Mouse (Mus musculus) erythroblast, embryonic 14.5 days (primary cell): ENCODE data around the gene Sox5.

ENCODE experiments used
- GATA1 ChIP-seq: IDR thresholded peaks from 2 replicates; pipeline ENCODE4 v1.6.1; 2012; ENCODE audit warnings: low read length, inconsistent platforms, mixed read lengths
- TAL1 ChIP-seq: IDR thresholded peaks from 3 replicates; pipeline ENCODE4 v1.6.1; 2012; ENCODE audit warnings: low read length, inconsistent platforms, mixed read lengths

GRCm38 (mm10) chr6:144584854-144585253 lies 196.9 kb downstream of the Sox5 start:
- TF ChIP-seq GATA1, result no peak
- TF ChIP-seq TAL1, result no peak
